Mouse (Mus musculus): Measurements from ENCODE around the gene Palld.

Gene Palld

GRCm38 (mm10) chr8:61642358-61642847, 260.1 kb downstream of the Palld start:
- in situ Hi-C loops (cut with MboI; ENCODE audit: unreplicated experiment in 2 of 2): no loop called here

DNA sequence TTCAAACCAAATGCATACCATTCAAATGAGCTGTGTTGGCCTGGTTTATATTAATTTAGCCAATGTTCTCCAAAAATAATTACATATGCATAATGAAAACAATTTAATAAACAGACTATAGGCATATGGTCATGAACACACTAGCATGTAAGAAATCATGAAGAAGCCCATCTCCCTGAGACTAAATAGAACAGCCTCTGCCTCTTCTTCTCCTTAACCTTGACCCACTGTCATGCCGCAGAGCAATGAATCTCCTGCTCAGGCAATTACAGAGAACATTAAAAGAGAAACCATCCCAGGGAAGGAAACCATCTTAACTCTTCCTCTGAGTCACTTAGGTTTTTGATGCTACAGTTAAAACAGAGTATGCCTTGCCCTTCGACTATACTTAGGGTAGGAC, 262.9 kb downstream of the Palld start:
- in situ Hi-C loops (cut with MboI; ENCODE audit: unreplicated experiment in 2 of 2): no loop called here

- in situ Hi-C loops (cut with MboI; ENCODE audit: unreplicated experiment in 2 of 2): no loop called here
These were observed 263.5 kb downstream of the Palld start for GRCm38 (mm10) chr8:61639008-61639407.

GRCm38 (mm10) chr8:61637736-61638135, 264.8 kb downstream of the Palld start:
- in situ Hi-C loops (cut with MboI; ENCODE audit: unreplicated experiment in 2 of 2): no loop called here

DNA sequence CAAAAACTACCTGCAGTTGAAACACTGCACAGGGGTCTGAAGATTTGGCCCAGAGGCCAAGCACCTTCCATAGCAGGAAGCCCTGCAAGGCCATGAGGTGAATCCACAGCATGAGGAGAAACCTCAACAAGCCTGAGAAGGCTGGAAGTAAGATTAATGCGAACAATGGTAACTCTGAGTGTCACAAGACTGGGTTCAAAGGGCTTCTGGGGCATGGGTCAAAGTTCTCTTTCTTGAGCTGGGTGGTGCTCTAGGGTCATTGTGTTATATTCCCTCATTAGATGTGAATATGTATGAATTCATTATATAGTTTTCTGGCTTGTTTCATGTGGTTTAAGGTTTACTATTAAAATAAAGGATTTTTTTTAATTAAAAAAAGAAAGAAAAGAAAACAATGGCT, 267.7 kb downstream of the Palld start:
- in situ Hi-C loops (cut with MboI; ENCODE audit: unreplicated experiment in 2 of 2): no loop called here

DNA sequence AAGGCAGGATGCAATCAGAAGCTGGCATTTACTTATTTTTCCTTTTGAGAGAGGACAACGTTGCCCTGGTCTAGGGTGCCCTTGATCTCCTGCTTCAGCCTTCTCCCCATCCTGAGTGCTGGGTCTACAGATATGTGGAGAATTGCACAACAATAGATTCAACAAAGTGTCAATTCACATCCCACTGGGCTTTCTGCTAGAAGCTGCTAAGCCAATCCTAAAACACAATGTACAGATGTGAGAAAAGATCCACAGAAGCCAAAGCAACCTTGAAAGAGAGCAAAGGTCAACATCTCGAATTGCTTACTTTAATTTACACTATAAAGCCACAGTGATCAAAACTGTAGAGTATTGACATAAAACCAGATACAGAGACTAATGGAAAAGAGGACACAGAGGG, 270.2 kb downstream of the Palld start:
- in situ Hi-C loops (cut with MboI; ENCODE audit: unreplicated experiment in 2 of 2): no loop called here

DNA sequence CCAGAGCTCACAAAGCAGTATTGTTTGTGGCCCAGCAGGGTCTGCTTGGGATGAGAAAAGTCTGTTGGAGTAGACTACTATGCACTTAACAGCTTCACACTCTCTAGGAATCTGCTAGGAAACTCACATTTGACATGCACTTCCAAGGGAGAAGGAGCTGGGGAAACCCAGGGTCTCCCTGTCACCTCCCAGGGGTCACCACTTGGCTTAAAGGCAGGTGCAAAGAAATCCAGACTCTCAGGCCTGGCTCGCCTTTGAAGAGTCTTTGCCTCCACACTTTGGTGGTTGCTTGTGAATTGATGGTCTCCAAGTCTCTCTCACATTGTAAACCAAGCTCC, 272.9 kb downstream of the Palld start:
- in situ Hi-C loops (cut with MboI; ENCODE audit: unreplicated experiment in 2 of 2): no loop called here

GRCm38 (mm10) chr8:61628938-61629630, 273.4 kb downstream of the Palld start:
- in situ Hi-C loops (cut with MboI; ENCODE audit: unreplicated experiment in 2 of 2): no loop called here

DNA sequence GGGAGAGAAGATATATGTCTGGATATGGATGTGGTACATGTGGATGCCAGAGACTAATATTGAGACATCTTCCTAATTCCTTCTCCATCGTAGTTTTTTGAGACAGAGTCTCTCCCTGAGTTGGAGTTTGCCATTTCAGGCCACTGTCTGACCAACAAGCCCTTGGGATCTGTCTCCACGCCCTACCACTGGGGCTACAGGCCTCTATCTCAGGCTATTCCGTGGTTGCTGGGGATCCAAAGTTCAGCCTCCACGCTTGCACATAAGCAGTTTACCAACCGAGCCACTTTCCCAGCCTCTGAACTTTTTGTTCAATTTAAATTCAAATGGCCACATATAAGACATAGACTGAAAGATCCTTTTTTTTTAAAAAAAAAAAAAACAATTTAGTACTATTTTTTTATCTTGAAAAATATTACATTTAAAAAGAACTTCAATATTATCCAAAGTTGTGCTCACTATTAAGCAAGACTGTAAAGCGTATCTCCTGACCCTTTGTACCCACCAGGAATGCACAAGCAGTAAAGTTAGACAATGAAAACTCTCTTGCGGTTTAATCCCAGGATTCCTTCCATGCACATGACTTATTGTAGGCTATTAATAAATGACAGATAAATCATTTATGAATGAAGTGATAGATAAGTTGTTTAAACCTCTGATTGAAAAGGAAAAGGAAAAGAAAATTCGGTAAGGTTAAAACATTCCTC, 276.1 kb downstream of the Palld start:
- in situ Hi-C loops (cut with MboI; ENCODE audit: unreplicated experiment in 2 of 2): no loop called here

DNA sequence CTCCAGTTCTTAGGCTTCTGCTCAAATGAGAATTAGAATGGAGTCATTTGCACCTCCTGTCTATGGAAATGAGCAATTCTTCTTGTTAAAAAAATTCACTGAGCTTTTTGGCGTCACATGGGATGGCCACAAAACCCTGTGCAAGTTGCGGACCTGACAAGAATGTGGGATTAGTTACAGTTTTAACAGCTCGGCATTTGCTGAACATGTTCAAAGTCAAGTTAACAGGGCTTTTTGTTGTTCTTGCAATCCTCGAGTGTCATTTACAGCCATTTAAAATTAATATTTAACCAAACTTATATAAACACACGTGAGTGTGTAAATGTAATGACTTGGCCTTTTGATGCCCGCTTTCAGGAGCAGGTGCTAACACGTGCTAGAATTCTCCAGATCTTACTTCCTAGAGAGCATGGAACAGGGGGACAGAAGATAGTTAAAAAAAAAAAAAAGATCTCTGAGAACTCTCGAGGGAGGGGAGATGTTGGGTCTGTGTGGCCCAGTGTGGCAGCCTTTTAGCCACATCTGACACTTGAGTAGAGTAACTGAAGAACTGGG, 276.8 kb downstream of the Palld start:
- in situ Hi-C loops (cut with MboI; ENCODE audit: unreplicated experiment in 2 of 2): no loop called here

GRCm38 (mm10) chr8:61623485-61624417, 278.7 kb downstream of the Palld start:
- in situ Hi-C loops (cut with MboI; ENCODE audit: unreplicated experiment in 2 of 2): no loop called here

GRCm38 (mm10) chr8:61621300-61621699, 281.2 kb downstream of the Palld start:
- in situ Hi-C loops (cut with MboI; ENCODE audit: unreplicated experiment in 2 of 2): no loop called here

DNA sequence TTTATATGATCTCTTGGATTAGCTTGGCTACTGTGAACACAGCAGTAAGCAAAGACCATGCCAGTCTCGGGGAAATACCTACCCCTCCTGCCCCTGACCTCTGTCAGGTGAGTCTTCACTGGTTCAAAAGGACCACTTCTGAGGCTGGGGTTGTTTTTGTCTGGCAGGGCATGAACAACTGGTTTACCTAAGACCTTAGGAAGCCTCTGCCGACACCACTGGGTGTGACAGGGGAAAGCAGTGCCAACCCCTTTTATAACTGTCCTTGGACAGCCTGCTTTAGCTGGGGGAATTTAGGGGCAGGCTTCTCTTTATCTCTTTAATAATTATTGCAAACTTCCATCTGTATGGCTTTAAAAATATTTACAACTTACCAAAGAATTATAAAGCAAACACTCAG, 284.8 kb downstream of the Palld start:
- in situ Hi-C loops (cut with MboI; ENCODE audit: unreplicated experiment in 2 of 2): no loop called here

DNA sequence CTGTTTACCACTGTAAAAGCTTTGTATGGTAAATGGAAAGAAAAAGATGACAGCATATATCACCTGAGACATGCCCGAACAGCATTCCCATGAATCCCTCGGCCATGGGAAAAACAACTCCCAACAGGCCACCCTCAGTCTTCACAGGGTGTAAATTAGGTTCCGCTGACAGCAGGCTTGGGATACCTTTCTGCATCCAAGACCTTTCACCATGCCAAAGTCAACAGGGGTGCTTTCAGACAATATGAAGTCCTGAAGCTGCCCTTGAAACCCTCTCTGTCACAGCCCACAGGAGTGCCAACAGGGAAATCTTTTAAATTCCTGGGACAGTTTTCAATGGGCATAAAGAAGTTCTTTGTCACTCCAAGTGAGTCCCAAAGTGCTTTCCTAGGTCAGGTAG, 285.4 kb downstream of the Palld start:
- in situ Hi-C loops (cut with MboI; ENCODE audit: unreplicated experiment in 2 of 2): no loop called here

GRCm38 (mm10) chr8:61615711-61616697, 286.5 kb downstream of the Palld start:
- in situ Hi-C loops (cut with MboI; ENCODE audit: unreplicated experiment in 2 of 2): no loop called here

DNA sequence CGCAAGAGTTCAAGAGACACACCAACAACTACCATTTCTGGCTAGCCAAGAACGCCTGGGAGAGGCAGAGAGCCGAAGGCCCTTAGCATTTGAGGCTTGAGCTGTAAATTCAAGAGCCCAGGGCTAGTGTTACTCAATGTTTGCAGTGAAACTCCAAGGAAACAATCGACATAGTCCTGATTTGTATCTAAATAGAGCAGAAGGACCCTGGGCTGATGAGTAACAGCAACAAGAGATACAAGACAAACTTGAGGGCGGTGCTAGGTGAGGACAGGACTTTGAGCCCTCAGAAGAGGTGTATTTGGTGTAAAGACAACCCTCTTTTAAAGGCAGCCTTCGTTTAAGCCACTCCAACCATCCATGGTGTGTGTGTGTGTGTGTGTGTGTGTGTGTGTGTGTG, 290.7 kb downstream of the Palld start:
- in situ Hi-C loops (cut with MboI; ENCODE audit: unreplicated experiment in 2 of 2): no loop called here

- in situ Hi-C loops (cut with MboI; ENCODE audit: unreplicated experiment in 2 of 2): no loop called here
These were observed 291.4 kb downstream of the Palld start for GRCm38 (mm10) chr8:61611077-61611476.

DNA sequence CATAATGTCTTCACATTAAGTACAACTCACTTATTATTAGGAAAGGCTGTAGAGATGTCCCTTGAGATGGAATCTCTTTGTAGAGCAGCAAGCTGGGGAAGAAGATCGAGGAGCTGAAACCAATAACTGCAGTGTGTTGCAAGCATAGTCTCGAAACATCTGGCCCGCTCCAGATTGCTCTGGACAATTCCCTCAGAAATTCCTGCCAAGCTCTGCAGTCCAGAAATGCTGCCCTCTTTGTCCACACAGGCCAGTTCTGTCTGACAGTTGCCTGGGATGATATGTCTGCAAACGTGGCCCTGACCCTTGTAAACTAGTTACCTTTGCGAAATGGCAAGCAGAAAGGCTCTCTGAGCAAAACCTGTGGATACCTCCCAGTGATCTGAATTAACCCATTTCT, 291.9 kb downstream of the Palld start:
- in situ Hi-C loops (cut with MboI; ENCODE audit: unreplicated experiment in 2 of 2): no loop called here

- in situ Hi-C loops (cut with MboI; ENCODE audit: unreplicated experiment in 2 of 2): no loop called here
These were observed 295.1 kb downstream of the Palld start for GRCm38 (mm10) chr8:61607463-61607813.

Measured in v-Abl transformed pro-B cells (cell line).